Mouse (Mus musculus) myocyte (in vitro differentiated cells): Measurements from ENCODE around the gene Psd. TPM values are rescaled to one million over a fixed set of nuclear protein-coding genes. Genes with fewer than 3 reads are reported as not detected.

Experiments used
- H3K27me3 ChIP-seq: one replicate; pipeline ENCODE4 v1.6.1; 2011; ENCODE audit not compliant: control insufficient read depth, insufficient read depth, insufficient read length
- H3K36me3 ChIP-seq: one replicate; pipeline ENCODE4 v1.6.1; 2011; ENCODE audit not compliant: control insufficient read depth, insufficient read depth
- H3K4me2 ChIP-seq: one replicate; pipeline ENCODE4 v1.6.1; 2011; ENCODE audit warnings: low read depth, control low read depth
- H3K4me3 ChIP-seq: one replicate; pipeline ENCODE4 v1.5.1; 2011; ENCODE audit warnings: mild to moderate bottlenecking, control low read depth, moderate library complexity
- H3K79me2 ChIP-seq: one replicate; pipeline ENCODE4 v1.6.1; 2011; ENCODE audit not compliant: control insufficient read depth, insufficient read depth
- H3ac ChIP-seq: one replicate; pipeline ENCODE4 v1.6.1; 2011; ENCODE audit not compliant: control insufficient read depth, insufficient read length
- CEBPB ChIP-seq: IDR thresholded peaks from 2 replicates; pipeline ENCODE4 v1.6.1; 2011; ENCODE audit warnings: mild to moderate bottlenecking, moderate library complexity; ENCODE audit not compliant: poor library complexity, insufficient read depth, severe bottlenecking
- E2F4 ChIP-seq: IDR thresholded peaks from one replicate; pipeline ENCODE4 v1.6.1; 2011; ENCODE audit warnings: mild to moderate bottlenecking, control low read depth, moderate library complexity; ENCODE audit not compliant: insufficient read depth
- MAX ChIP-seq: IDR thresholded peaks from one replicate; pipeline ENCODE4 v1.6.1; 2011; ENCODE audit warnings: low read depth, mild to moderate bottlenecking, control low read depth
- MYOD1 ChIP-seq, 3 experiments: IDR thresholded peaks; one replicate each; pipeline ENCODE4 v1.6.1; 2011; ENCODE audit warnings: control low read depth in 2 of 3, low read depth in 2 of 3, mild to moderate bottlenecking in 2 of 3, moderate library complexity in 1 of 3; ENCODE audit not compliant: insufficient read length in 2 of 3, control insufficient read depth in 1 of 3
- MYOG ChIP-seq, 3 experiments: IDR thresholded peaks; one replicate each; pipeline ENCODE4 v1.6.1; 2011; ENCODE audit warnings: control low read depth in 2 of 3, low read depth in 2 of 3, mild to moderate bottlenecking in 2 of 3; ENCODE audit not compliant: insufficient read length in 2 of 3, control insufficient read depth in 1 of 3, insufficient read depth in 1 of 3
- POLR2A ChIP-seq: IDR thresholded peaks from one replicate; pipeline ENCODE4 v1.6.1; 2011; ENCODE audit warnings: low read depth, mild to moderate bottlenecking, control low read depth, moderate library complexity; ENCODE audit not compliant: insufficient read length
- POLR2AphosphoS2 ChIP-seq: IDR thresholded peaks from one replicate; pipeline ENCODE4 v1.6.1; 2011; ENCODE audit warnings: low read depth, control low read depth; ENCODE audit not compliant: insufficient read length
- REST ChIP-seq: IDR thresholded peaks from one replicate; pipeline ENCODE4 v1.6.1; 2011; ENCODE audit warnings: mild to moderate bottlenecking, control low read depth, moderate library complexity; ENCODE audit not compliant: insufficient read depth, insufficient read length
- SRF ChIP-seq: IDR thresholded peaks from one replicate; pipeline ENCODE4 v1.6.1; 2011; ENCODE audit warnings: low read depth; ENCODE audit not compliant: control insufficient read depth, insufficient read length
- TCF12 ChIP-seq: IDR thresholded peaks from one replicate; pipeline ENCODE4 v1.6.1; 2011; ENCODE audit warnings: mild to moderate bottlenecking, control low read depth; ENCODE audit not compliant: poor library complexity, insufficient read depth, severe bottlenecking
- TCF3 ChIP-seq: IDR thresholded peaks from one replicate; pipeline ENCODE4 v1.6.1; 2011; ENCODE audit warnings: low read depth, control low read depth; ENCODE audit not compliant: insufficient read length
- USF1 ChIP-seq: IDR thresholded peaks from one replicate; pipeline ENCODE4 v1.6.1; 2011; ENCODE audit warnings: low read depth, mild to moderate bottlenecking, control low read depth, moderate library complexity
- polyA plus RNA-seq: library from polyadenylated mRNA; unstranded; fragments of >200 nt; fragmentation: generic; extraction: Trizol; gene quantifications from one replicate; pipeline ENCODE4 v1.2.1, GENCODE M21; 2012; ENCODE audit warnings: missing spikeins

The Psd gene
- polyA plus RNA-seq, 1 experiment, result 11.7 TPM

- no peak overlapping the region for H3ac ChIP-seq
- no peaks in the 10 kb centered on the region for H3K79me2 ChIP-seq
- H3K36me3 ChIP-seq, result peaks cover 9% of the 10 kb centered on the region
- H3K4me2 ChIP-seq, result no peak overlapping the region
- TF ChIP-seq USF1, result no peak
- peaks cover 16% of the 10 kb centered on the region for H3K27me3 ChIP-seq
- no peak overlapping the region for H3K4me3 ChIP-seq
Observed at GRCm38 (mm10) chr19:46313116-46313515, 13.8 kb downstream of the Psd start.

DNA sequence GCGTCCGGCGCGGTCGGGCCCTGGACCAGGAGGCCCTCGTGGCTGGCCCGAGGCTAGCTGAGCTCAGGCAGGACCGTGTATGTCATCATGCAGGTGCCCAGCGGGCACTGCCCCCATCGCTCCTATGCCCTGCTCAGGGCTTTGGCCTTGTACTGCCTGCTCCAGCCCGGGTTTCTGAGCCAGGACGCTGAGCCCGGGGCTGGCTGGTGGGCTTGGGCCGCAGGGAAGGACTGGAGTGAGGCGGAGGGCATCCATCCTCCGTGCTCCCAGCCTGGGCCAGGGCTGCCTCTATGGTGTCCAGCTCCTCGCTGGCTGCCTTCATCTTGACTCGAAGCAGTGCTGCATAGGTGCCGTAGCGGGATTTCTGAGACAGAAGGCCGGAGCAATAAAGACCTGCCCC lies 14.4 kb downstream of the Psd start:
- no peak overlapping the region for H3K4me2 ChIP-seq
- H3K27me3 ChIP-seq, result peaks cover 10% of the 10 kb centered on the region
- H3K79me2 ChIP-seq, result no peaks in the 10 kb centered on the region
- no peak overlapping the region for H3ac ChIP-seq
- TF ChIP-seq POLR2A (no peak), USF1 (no peak), POLR2AphosphoS2 (no peak), E2F4 (no peak), REST (no peak), CEBPB (no peak), TCF3 (no peak), MYOG (IDR thresholded peaks at IDR 0.05; ENCODE audit: control insufficient read depth in 1 of 3, insufficient read depth in 1 of 3, insufficient read length in 2 of 3, low read depth in 2 of 3) (no peak), MAX (no peak), SRF (no peak), TCF12 (no peak), MYOD1 (IDR thresholded peaks at IDR 0.05; ENCODE audit: control insufficient read depth in 1 of 3, insufficient read length in 2 of 3, low read depth in 2 of 3) (no peak)
- H3K4me3 ChIP-seq, result no peak overlapping the region
- peaks cover 9% of the 10 kb centered on the region for H3K36me3 ChIP-seq

GRCm38 (mm10) chr19:46311341-46311740 lies 15.6 kb downstream of the Psd start:
- TF ChIP-seq MAX (no peak), E2F4 (no peak), MYOG (IDR thresholded peaks at IDR 0.05; ENCODE audit: control insufficient read depth in 1 of 3, insufficient read depth in 1 of 3, insufficient read length in 2 of 3, low read depth in 2 of 3) (no peak), POLR2AphosphoS2 (no peak), TCF3 (no peak), REST (no peak), USF1 (no peak), POLR2A (no peak), TCF12 (no peak), SRF (no peak), CEBPB (no peak), MYOD1 (IDR thresholded peaks at IDR 0.05; ENCODE audit: control insufficient read depth in 1 of 3, insufficient read length in 2 of 3, low read depth in 2 of 3) (no peak)
- Histone ChIP-seq H3K79me2 (peaks cover 3% of the 10 kb centered on the region), H3K27me3 (no peaks in the 10 kb centered on the region), H3K4me2 (no peak overlapping the region), H3K36me3 (peaks cover 15% of the 10 kb centered on the region), H3ac (no peak overlapping the region), H3K4me3 (no peak overlapping the region)

DNA sequence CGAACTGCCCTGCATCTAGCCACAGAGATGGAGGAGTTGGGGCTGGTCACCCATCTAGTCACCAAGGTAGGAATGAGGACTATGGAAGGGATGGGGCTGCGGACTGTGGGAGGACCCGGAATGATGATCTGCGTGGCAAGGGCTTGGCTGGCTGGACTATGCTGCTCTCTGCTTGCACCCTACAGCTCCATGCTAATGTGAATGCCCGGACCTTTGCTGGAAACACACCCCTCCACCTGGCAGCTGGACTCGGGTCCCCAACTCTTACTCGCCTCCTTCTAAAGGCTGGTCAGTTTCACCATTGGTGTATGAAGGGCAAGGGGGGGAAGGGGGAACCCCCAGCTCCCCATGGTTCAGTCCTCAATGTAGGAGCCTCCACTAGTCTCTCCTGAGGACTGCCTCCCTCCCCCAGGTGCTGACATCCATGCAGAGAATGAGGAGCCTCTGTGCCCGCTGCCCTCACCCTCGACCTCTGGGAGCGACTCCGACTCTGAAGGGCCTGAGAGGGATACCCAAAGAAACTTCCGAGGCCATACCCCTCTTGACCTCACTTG lies 16.6 kb downstream of the Psd start:
- Histone ChIP-seq H3K27me3 (no peaks in the 10 kb centered on the region), H3K79me2 (peaks cover 8% of the 10 kb centered on the region), H3K36me3 (peaks cover 15% of the 10 kb centered on the region), H3K4me2 (no peak overlapping the region), H3ac (no peak overlapping the region), H3K4me3 (no peak overlapping the region)
- TF ChIP-seq USF1 (no peak), E2F4 (no peak), MYOD1 (IDR thresholded peaks at IDR 0.05; ENCODE audit: control insufficient read depth in 1 of 3, insufficient read length in 2 of 3, low read depth in 2 of 3) (no peak), REST (no peak), CEBPB (no peak), POLR2A (no peak), MAX (no peak), SRF (no peak), TCF3 (no peak), TCF12 (no peak), MYOG (IDR thresholded peaks at IDR 0.05; ENCODE audit: control insufficient read depth in 1 of 3, insufficient read depth in 1 of 3, insufficient read length in 2 of 3, low read depth in 2 of 3) (no peak), POLR2AphosphoS2 (no peak)

GRCm38 (mm10) chr19:46309651-46310305 lies 17.2 kb downstream of the Psd start:
- H3K79me2 ChIP-seq, result peaks cover 8% of the 10 kb centered on the region
- H3ac ChIP-seq, result no peak overlapping the region
- TF ChIP-seq MAX, result no peak
- no peak for TF ChIP-seq SRF
- TF ChIP-seq TCF3, result no peak
- TF ChIP-seq USF1, result no peak
- no peak for TF ChIP-seq MYOD1 (IDR thresholded peaks at IDR 0.05; ENCODE audit: control insufficient read depth in 1 of 3, insufficient read length in 2 of 3, low read depth in 2 of 3)
- no peak for TF ChIP-seq CEBPB
- no peak for TF ChIP-seq MYOG (IDR thresholded peaks at IDR 0.05; ENCODE audit: control insufficient read depth in 1 of 3, insufficient read depth in 1 of 3, insufficient read length in 2 of 3, low read depth in 2 of 3)
- TF ChIP-seq POLR2AphosphoS2, result no peak
- no peak for TF ChIP-seq E2F4
- no peak for TF ChIP-seq REST
- no peak overlapping the region for H3K4me2 ChIP-seq
- H3K36me3 ChIP-seq, result peaks cover 15% of the 10 kb centered on the region
- H3K27me3 ChIP-seq, result no peaks in the 10 kb centered on the region
- no peak overlapping the region for H3K4me3 ChIP-seq
